Mouse (Mus musculus): ENCODE measurements around the gene Olfr95. TPM values are rescaled to one million over a fixed set of nuclear protein-coding genes. Genes with fewer than 3 reads are reported as not detected.
A peak's percentile ranks its signal among the peaks of the same experiment; 100 is the strongest.
"Not testable (repeated sequence)": the region's sequence is repeated elsewhere in the genome, so short reads cannot be mapped to it uniquely, and the experiment has no call there.

Olfr95 gene
- total RNA-seq (2021), result not detected
- long read RNA-seq, experiment 1, result 0 reads
- long read RNA-seq, experiment 2, result 0 reads

DNA sequence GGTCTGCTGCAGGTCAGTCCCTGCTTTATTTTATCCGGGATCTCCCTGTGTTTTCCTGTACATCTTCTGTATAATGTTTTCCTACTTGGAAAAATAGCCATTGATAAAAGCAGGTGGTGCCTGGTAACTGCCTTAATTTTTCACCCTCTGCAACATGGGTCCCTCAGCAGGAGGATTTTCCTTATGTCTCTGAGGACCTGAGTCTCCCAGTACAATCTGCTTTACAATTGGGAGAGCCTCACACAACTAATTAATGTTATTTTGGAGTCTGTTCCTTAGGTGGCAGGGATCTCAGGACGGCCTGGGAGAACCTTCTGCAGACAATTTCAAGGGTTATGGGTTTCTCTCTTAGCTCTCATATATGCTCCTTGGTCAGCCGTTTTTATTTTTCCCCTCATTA lies at the start of gene Olfr95:
Olfr95 (minus strand) TSS at position 101 of the 400 bp plus-strand sequence.
- no peak for DNase-seq

- peak in 1 of 2 experiments; percentile 24 for DNase-seq
Measured at GRCm38 (mm10) chr17:37250544-37250943, 37.6 kb upstream of the Olfr95 start.

- no peak for DNase-seq
Measured at GRCm38 (mm10) chr17:37249460-37249859, 36.5 kb upstream of the Olfr95 start.

DNA sequence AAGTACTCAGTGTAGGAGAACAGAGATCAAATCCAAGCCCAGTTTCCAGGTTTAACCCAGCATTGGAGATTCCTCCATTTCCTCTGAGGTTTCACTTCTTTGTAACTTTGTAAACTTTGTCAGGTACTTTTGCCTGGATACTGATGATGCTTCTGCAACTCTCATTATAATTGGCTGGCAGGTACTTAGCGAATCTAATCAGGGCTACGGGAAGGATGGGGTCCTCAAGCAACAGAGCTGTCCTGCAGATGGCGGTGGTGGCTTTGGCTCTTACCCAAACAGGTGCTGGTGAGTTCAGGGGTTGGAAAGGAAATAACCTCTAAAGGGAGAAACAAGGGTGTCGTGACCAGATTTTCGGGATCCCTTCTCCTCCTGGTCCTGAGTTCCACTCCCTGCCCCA lies 33.8 kb upstream of the Olfr95 start:
- peak; percentile 51 to 62 for DNase-seq

DNA sequence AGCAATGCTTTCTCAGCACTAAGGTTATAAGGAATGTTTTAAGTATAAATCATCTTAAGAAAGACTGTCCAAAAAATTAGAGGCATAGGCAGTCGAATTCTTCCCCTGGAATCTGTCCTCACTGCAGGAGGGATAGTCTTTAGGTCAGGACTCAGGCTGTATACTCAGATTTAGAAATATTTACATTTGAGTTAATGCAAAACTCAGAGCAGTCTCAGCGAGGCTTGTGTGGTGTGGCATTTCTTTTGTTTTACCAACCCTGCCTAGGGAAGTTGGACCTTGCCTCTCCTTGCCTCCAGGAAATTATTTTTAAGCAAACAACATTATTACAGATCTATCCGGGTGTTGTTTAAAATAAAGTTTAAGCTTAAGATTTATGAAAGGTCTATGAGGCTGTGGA lies 29.3 kb upstream of the Olfr95 start:
- no peak for DNase-seq

GRCm38 (mm10) chr17:37237230-37237629 lies 24.3 kb upstream of the Olfr95 start, which contains the start of gene Olfr97:
Olfr97 (minus strand) TSS chr17:37237330.
- not testable (repeated sequence) for DNase-seq

DNA sequence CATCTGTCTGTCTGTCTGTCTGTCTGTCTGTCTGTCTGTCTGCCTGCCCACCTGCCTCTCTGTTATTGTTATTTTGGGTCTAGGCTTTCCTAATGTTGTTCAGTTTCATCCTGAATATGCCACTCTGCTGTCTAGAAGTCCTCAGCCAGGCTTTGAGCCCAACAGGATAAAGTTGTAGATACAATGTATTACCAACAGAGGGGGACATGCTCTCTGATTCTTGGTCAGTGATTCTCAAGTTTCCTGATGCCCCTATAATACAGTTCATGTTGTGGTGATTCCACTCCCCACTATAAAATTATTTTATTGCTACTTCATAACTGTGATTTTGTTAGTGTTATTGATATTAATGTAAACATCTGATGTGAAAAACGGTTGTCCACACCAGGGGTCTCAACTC lies 9.0 kb upstream of the Olfr95 start:
- DNase-seq, result no peak

- DNase-seq, result no peak
Measured at GRCm38 (mm10) chr17:37219846-37220245, 6.9 kb upstream of the Olfr95 start, which contains the start of gene Olfr96. Olfr96 (plus strand) TSS chr17:37220146.

DNA sequence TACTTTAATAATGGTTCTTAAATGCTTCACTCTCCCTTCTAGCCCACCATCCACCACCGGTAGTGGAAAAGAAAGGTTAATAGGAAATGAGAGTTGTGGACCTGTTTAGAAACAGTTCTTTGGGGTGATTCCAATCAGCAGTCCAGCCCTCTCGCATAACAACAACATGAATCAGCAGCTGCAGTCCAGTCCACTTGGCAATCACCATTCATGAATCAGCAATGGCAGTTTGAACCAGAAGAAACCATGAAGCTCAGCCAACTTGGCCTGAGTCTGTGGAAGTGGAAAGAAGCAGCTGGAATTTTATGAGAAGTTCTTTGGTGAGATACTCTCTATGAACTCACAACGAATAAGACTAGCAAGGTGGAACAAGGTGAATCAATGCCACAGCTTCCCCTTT lies 5.6 kb upstream of the Olfr95 start:
- peak; percentile 35 to 59 for DNase-seq

DNA sequence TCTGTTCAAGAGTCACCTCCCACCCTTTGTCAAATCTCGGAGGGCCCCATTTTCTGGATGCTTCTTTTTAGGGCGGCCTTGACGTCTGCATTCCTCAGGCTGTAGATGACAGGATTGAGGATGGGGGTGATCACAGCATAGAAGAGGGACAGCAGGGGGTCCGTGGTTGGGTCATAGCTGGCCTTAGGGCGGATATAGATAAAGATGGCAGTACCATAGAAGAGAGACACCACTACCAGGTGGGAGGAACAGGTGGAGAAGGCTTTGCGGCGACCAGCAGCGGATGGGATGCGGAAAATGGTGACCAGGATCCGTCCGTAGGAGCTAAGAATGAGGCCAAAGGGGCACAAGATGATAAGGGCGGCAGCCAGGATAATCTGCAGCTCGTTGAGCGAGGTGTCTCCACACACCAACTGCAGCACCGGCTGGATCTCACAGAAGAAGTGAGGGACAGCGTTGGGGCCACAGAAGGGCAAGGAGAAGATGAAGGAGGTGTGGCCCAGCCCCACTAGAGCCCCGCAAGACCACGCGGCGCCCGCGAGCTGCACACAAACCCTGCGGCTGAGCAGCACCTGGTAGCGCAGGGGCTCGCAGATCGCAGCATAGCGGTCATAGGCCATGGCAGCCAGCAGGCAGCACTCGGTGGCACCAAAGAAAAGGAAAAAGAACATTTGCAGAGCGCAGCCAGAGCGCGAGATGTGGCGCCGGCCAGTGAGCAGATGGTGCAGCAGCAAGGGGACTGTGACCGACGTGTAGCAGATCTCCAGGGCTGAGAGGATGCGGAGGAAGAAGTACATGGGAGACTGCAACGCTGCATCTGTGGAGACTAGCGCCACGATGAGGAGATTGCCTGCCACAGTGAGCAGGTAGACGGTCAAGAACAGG lies 1.8 kb downstream of the Olfr95 start:
- DNase-seq, result no peak

DNA sequence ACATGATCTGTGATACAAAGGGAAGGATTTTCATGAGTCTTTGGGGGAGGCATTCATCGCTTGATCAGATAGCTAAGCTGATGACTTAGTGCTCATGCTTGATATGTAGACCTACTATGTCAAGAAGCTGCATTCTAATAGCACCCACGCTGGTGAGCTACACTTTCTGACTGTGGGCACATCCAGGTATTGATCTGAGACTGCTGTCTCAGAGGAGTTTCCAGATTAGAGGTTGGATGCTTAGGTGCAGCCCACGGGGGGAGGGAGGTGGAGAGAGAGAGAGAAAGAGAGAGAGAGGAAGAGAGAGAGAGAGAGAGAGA lies 9.0 kb downstream of the Olfr95 start:
- no peak for DNase-seq

DNA sequence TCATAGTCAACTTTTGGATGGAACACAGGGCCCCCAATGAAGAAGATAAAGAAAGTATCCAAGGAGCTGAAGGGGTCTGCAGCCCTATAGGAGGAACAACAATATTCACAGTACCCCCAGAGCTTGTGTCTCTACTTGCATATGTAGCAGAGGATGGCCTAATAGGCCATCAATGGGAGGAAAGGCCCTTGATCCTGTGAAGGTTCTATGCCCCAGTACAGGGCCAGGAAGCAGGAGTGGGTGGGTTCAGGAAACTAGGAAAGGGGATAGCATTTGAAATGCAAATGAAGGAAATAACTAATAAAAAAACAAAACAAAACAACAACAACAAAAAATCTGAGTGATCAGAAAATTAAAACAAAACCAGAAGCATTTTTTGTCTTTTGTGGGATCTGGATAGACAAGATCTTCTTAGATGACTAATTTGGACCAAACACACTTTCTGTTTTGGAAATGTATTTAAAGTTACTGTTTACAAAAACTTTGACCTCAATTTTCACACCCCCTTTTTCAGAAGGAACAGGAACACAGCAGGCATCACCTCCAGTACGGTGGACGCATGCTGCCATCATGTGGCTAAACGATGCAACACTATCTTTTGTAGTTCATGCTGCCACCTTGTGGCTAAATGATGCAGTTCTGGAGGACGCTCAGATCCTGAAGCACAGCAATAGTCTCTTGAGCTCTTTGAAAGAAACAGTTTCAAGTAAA lies 9.6 kb downstream of the Olfr95 start:
- peak; percentile 67 to 90 for DNase-seq

DNA sequence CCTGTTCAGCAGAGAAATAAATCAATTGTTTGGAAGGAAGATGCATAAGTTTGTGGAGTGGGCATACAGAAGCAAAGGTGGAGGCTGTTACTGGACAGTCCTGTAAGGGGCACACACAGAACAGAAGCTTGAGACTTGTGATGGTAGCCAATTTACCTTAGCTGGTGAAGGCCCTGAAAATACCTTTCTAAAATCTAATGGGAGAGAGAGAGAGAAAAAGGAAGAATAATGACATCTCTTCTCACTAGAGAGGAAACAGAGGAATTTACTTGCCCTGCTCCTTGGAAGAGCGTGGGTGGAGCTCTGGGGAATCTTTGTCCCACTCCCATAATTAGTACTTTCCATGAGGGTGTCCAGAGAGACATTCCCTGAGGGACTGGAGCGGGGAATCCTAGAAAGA lies 12.0 kb downstream of the Olfr95 start, which contains the start of gene Olfr94:
Olfr94 (minus strand) TSS at position 101 of the 400 bp plus-strand sequence.
- no peak for DNase-seq

DNA sequence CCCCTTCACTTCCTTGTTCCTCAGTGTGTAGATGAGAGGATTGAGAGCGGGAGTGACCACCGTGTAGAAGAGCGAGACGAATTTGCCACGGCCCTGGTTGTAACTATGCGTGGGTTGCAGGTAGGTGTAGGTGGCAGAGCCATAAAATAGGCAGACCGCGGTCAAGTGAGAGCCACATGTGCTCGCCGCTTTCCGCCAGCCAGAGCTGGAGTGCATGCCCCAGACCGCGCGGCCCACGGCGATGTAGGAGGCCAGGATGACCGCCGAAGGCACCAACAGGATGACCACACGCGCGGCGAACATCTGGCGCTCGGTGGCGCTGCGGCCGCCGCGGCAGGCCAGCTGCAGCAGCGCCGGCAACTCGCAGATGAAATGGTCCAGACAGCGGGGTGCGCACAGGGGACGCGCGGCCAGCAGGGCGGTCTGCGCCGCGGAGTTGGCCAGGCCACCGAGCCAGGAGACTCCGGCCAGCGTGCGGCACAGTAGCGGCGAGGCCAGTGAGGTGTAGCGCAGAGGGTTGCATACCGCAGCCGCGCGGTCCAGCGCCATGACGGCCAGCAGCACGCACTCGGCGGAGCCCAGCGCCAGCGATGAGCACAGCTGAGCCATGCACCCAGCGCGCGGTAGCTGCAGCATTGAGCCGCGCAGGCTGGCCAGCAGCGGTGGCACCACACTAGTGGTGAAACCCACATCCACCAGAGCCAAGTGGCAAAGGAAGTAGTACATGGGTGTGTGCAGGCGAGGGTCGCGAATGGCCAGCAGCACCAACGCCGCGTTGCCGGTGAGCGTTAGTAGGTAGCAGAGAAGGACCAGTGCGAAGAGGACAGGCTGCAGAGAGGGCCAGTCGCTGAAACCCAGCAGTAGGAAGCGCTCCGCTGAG lies 15.8 kb downstream of the Olfr95 start:
- DNase-seq, result peak in 1 of 2 experiments; percentile 2

- no peak for DNase-seq
Measured at GRCm38 (mm10) chr17:37194782-37195181, 18.1 kb downstream of the Olfr95 start.

DNA sequence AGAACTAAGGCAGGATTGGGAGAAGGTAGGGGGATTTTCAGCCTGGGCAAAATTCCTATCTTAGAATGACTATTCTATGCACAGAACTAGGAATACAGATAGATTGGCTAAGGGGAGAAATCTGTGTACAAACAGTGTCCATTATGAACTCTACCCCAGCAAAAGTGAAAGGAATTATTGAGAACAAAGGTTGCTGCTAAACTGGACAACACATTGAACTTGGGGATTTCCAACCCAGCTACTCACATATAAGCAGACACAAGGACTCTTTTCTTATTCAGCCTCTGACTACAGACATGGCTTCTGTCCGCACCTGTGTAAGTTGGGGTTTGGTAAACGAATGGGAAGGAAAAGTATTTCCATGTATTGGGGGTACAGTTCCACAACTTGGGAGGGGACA lies 19.3 kb downstream of the Olfr95 start, which contains the start of gene Ubd:
Ubd (plus strand) TSS at position 237 of the 400 bp plus-strand sequence.
- no peak for DNase-seq

- no peak for DNase-seq
Measured at GRCm38 (mm10) chr17:37193032-37193431, 19.9 kb downstream of the Olfr95 start.

DNA sequence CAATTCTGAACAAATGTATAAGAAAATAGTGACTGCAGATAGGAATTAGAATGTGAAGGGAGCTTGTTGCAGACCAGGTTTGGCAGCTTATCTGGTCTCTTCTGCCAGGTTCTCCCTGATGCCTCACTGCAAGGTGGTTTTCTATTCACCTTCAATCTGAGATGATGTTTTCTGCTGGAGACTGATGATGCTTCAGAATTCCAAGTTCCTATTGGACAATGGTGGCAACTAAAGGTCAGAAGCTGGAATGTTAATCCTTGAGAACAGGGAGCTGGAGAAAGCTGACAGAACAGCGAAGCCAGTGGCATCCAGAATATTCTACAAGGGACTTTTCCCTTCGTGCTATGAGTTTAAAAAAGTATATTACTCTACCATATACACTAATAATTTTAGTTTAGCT lies 22.2 kb downstream of the Olfr95 start:
- DNase-seq, result peak; percentile 25 to 37

- DNase-seq, result no peak
Measured at GRCm38 (mm10) chr17:37185474-37185873, 27.4 kb downstream of the Olfr95 start.

DNA sequence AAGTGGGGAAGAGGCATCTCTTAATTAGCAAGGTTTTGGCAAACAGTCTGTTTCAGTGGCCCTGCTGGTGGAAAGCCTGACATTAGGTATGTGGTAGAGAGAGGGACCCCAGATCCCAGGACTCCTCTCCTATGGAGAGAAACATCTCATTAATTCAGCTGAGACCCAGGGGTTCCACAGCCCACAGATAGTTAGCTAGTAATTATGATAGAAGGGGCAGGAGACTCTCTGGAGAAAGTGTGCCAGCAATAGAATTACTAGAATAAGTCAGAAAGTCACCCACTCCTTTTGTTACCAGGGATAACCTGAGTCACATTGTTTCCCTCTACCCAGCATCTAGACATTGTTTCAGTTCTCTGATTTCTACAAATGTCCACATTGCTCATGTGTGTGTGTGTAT lies 51.5 kb downstream of the Olfr95 start, which contains the start of gene Olfr93:
Olfr93 (minus strand) TSS at position 101 of the 400 bp plus-strand sequence.
- no peak for DNase-seq

Measured in heart, adult 18-20 months (tissue).